In genomic region chr3:83915102-83915501, GRCm38 (mm10) we compare ENCODE assay signal across 9 mouse cellular contexts.
DNase-seq lines count a peak whose midpoint lies in the region.
"Had no signal": no experiment of that assay in that cellular context is flagged by ENCODE, and none has a peak within 500 bp of the region (broad histone marks: within the 10 kb centered on the region; RNA-seq: fewer than 3 reads in every experiment).

No protein-coding gene starts in this region.

- peak; percentile 28 to 31 for DNase-seq in frontal cortex, postnatal 36 days (ENCODE audit: low spot score in 2 of 2)
- DNase-seq in frontal cortex, postnatal 10 days (ENCODE audit: low spot score in 2 of 2): no peak
- peak; percentile 36 for DNase-seq in right cerebral cortex, postnatal 25 days
- DNase-seq in right cerebral cortex, postnatal 4 days: no peak
- DNase-seq in NIH3T3 (ENCODE audit: low read depth): peak; percentile 67
- peak; percentile 24 for DNase-seq in telencephalon, adult 2 months (ENCODE audit: low read depth, low spot score)
- no peak for DNase-seq in testis, postnatal 10 days (ENCODE audit: low spot score)
- DNase-seq: liver, postnatal 0 days; thymus, adult 18-20 months had no signal

Comparison
In these comparisons a context has a peak if more than half of its experiments do, and no peak if none do; other contexts are left out.
1. DNase-seq: peak in frontal cortex, postnatal 36 days (2 of 2), right cerebral cortex, postnatal 25 days (single experiment), NIH3T3 (single experiment) and telencephalon, adult 2 months (single experiment); none in frontal cortex, postnatal 10 days (0 of 2), right cerebral cortex, postnatal 4 days (single experiment) and testis, postnatal 10 days (single experiment).